Comparison of ENCODE assay signal across 16 mouse cellular contexts in the genomic region with DNA sequence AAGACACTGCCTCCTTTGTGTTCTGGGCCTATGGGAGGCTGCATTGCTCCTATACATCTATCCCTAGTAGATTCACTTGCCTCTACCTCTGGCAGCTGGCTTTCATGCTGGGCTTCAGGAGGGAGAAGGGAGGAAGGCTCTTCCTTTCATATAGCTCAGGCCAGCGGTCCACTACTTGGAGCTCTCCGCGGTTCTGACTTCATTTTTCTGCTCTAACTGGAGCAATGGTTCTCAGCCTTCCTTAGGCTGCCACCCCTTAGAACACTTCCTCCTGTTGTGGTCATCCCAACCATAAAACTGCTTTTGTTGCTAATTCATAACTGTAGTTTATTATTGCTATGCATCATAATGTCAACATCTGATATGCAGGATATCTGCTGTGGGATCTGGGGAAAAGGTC.
A peak's percentile ranks its signal among the peaks of the same experiment; 100 is the strongest.
DNase-seq lines count a peak whose midpoint lies in the region; ATAC-seq and TF ChIP-seq lines count a peak whose summit lies in the region.
"Had no signal": no experiment of that assay in that cellular context is flagged by ENCODE, and none has a peak within 500 bp of the region (broad histone marks: within the 10 kb centered on the region; RNA-seq: fewer than 3 reads in every experiment).

No protein-coding gene starts in this region.

- DNase-seq in intestine, embryonic 14.5 days (ENCODE audit: low spot score), result peak; percentile 58
- DNase-seq in lung, postnatal 10 days, result peak; percentile 24
- no peak for DNase-seq in lung, adult 18-20 months
- DNase-seq in embryo, embryonic 9.5 days (ENCODE audit: extremely low spot score), result peak; percentile 16
- DNase-seq in stomach, postnatal 0 days (ENCODE audit: low spot score), result peak; percentile 18
- no peak for DNase-seq in left cerebral cortex, postnatal 14 days (ENCODE audit: low spot score in 2 of 2)
- DNase-seq in layer of hippocampus, adult 11-12 months (ENCODE audit: low spot score), result no peak
- DNase-seq: adrenal gland, postnatal 25 days; gastrocnemius, postnatal 14 days; liver had no signal

- no peak for TF ChIP-seq CTCF in stomach, postnatal 0 days (IDR thresholded peaks at IDR 0.05; ENCODE audit: low read depth)

- no peaks in the 10 kb centered on the region for H3K36me3 ChIP-seq in intestine, embryonic 14.5 days (ENCODE audit: control insufficient read depth, insufficient read depth, low read length)
- no peaks in the 10 kb centered on the region for H3K36me3 ChIP-seq in intestine, embryonic 16.5 days (ENCODE audit: control insufficient read depth, insufficient read depth, low read length)
- no peaks in the 10 kb centered on the region for H3K36me3 ChIP-seq in stomach, postnatal 0 days (ENCODE audit: control insufficient read depth, insufficient read depth, low read length)
- H3K36me3 ChIP-seq: embryonic facial prominence, embryonic 13.5 days; heart, embryonic 12.5 days had no signal

- H3K9me3 ChIP-seq in intestine, embryonic 14.5 days (ENCODE audit: control insufficient read depth, low read length), result no peaks in the 10 kb centered on the region
- H3K9me3 ChIP-seq in intestine, embryonic 16.5 days (ENCODE audit: control insufficient read depth, low read length), result no peaks in the 10 kb centered on the region
- H3K9me3 ChIP-seq in stomach, postnatal 0 days (ENCODE audit: control insufficient read depth, low read length), result no peaks in the 10 kb centered on the region
- H3K9me3 ChIP-seq: embryonic facial prominence, embryonic 13.5 days; forebrain, embryonic 13.5 days; heart, embryonic 12.5 days; hindbrain, embryonic 15.5 days had no signal

- 22% methylated on average over 3 of the region's 3 CpGs for WGBS in intestine, embryonic 14.5 days
- WGBS in intestine, embryonic 16.5 days, result 31% methylated on average over 3 of the region's 3 CpGs
- 27% methylated on average over 3 of the region's 3 CpGs for WGBS in stomach, postnatal 0 days

- no peak overlapping the region for H3K4me3 ChIP-seq in intestine, embryonic 14.5 days (ENCODE audit: low read depth, low read length)
- no peak overlapping the region for H3K4me3 ChIP-seq in intestine, embryonic 16.5 days (ENCODE audit: low read length)
- H3K4me3 ChIP-seq in stomach, postnatal 0 days (ENCODE audit: low read depth, low read length), result no peak overlapping the region
- H3K4me3 ChIP-seq: embryonic facial prominence, embryonic 13.5 days; forebrain, embryonic 13.5 days; heart, embryonic 12.5 days; hindbrain, embryonic 15.5 days had no signal

- no peak for ATAC-seq in intestine, embryonic 14.5 days (replicated peaks; ENCODE audit: low FRiP score, low TSS enrichment, low read depth)
- ATAC-seq in intestine, embryonic 16.5 days, result no peak
- ATAC-seq in stomach, postnatal 0 days (ENCODE audit: low FRiP score, low TSS enrichment), result no peak
- ATAC-seq: forebrain, embryonic 13.5 days had no signal

- intact Hi-C loops in left cerebral cortex, postnatal 14 days (cut with DNase I), result no loop called here

- no peaks in the 10 kb centered on the region for H3K27me3 ChIP-seq in intestine, embryonic 14.5 days (replicated peaks; ENCODE audit: control insufficient read depth, insufficient read depth, low read length)
- H3K27me3 ChIP-seq in intestine, embryonic 16.5 days (replicated peaks; ENCODE audit: control insufficient read depth, insufficient read depth, low read length), result no peaks in the 10 kb centered on the region
- H3K27me3 ChIP-seq in stomach, postnatal 0 days (ENCODE audit: control insufficient read depth, insufficient read depth, low read length), result no peaks in the 10 kb centered on the region
- H3K27me3 ChIP-seq: forebrain, embryonic 13.5 days; heart, embryonic 12.5 days; hindbrain, embryonic 15.5 days had no signal

- no peak overlapping the region for H3K9ac ChIP-seq in intestine, embryonic 14.5 days (ENCODE audit: low read length)
- H3K9ac ChIP-seq in intestine, embryonic 16.5 days (ENCODE audit: low read depth, low read length), result no peak overlapping the region
- no peak overlapping the region for H3K9ac ChIP-seq in stomach, postnatal 0 days (ENCODE audit: low read length)
- H3K9ac ChIP-seq: embryonic facial prominence, embryonic 13.5 days; forebrain, embryonic 13.5 days; heart, embryonic 12.5 days; hindbrain, embryonic 15.5 days had no signal

- no peak for TF ChIP-seq EP300 in stomach, postnatal 0 days (optimal IDR thresholded peaks at IDR 0.05)

- H3K4me2 ChIP-seq in intestine, embryonic 14.5 days (ENCODE audit: low read length), result no peak overlapping the region
- no peak overlapping the region for H3K4me2 ChIP-seq in intestine, embryonic 16.5 days (ENCODE audit: low read depth, low read length)
- no peak overlapping the region for H3K4me2 ChIP-seq in stomach, postnatal 0 days (replicated peaks; ENCODE audit: low read depth)
- H3K4me2 ChIP-seq: embryonic facial prominence, embryonic 13.5 days; forebrain, embryonic 13.5 days; heart, embryonic 12.5 days; hindbrain, embryonic 15.5 days had no signal

- H3K27ac ChIP-seq in intestine, embryonic 14.5 days (ENCODE audit: low read depth), result no peak overlapping the region
- no peak overlapping the region for H3K27ac ChIP-seq in intestine, embryonic 16.5 days (ENCODE audit: low read length)
- no peak overlapping the region for H3K27ac ChIP-seq in stomach, postnatal 0 days (replicated peaks)
- H3K27ac ChIP-seq: embryonic facial prominence, embryonic 13.5 days; forebrain, embryonic 13.5 days; hindbrain, embryonic 15.5 days; macrophage had no signal

- no peaks in the 10 kb centered on the region for H3K4me1 ChIP-seq in intestine, embryonic 14.5 days (replicated peaks; ENCODE audit: control insufficient read depth, insufficient read depth, low read length)
- H3K4me1 ChIP-seq in intestine, embryonic 16.5 days (ENCODE audit: control insufficient read depth, insufficient read depth, low read length), result no peaks in the 10 kb centered on the region
- H3K4me1 ChIP-seq in stomach, postnatal 0 days (replicated peaks; ENCODE audit: control insufficient read depth, insufficient read depth), result no peaks in the 10 kb centered on the region
- H3K4me1 ChIP-seq: embryonic facial prominence, embryonic 13.5 days; heart, embryonic 12.5 days; hindbrain, embryonic 15.5 days had no signal

Comparison
In these comparisons a context has a peak if more than half of its experiments do, and no peak if none do; other contexts are left out.
1. DNase-seq: peak in intestine, embryonic 14.5 days (single experiment), lung, postnatal 10 days (single experiment), embryo, embryonic 9.5 days (single experiment) and stomach, postnatal 0 days (single experiment); none in lung, adult 18-20 months (0 of 2), left cerebral cortex, postnatal 14 days (0 of 2) and layer of hippocampus, adult 11-12 months (single experiment).